Mouse (Mus musculus): ENCODE measurements around the gene Eipr1.

GRCm38 (mm10) chr12:28743328-28743727, 8.3 kb upstream of the Eipr1 start:
- TF ChIP-seq CTCF (IDR thresholded peaks at IDR 0.05; ENCODE audit: extremely low read depth, insufficient read depth, insufficient read length, insufficient replicate concordance) (no peak), POLR2A (IDR thresholded peaks at IDR 0.05; ENCODE audit: low read depth, low read length) (no peak)
